Mouse (Mus musculus) neural tube, embryonic 14.5 days (tissue): ENCODE results near the gene Ywhae. TPM values are rescaled to one million over a fixed set of nuclear protein-coding genes. Genes with fewer than 3 reads are reported as not detected.

ENCODE experiments used
- ATAC-seq: fragments of 200-750 bp; cut with Nextera tagmentation; 2 replicates; pipeline ENCODE4 v1.8.0; 2017; ENCODE audit warnings: low read depth, mild to moderate bottlenecking, moderate TSS enrichment, moderate library complexity
- H3K27ac ChIP-seq: fragments of 300-500 bp; sonication (generic); 2 replicates; pipeline ENCODE4 v1.5.1; 2014; ENCODE audit warnings: low read depth, mild to moderate bottlenecking, control low read depth, low read length, moderate library complexity, mixed read lengths
- H3K27me3 ChIP-seq: fragments of 300-500 bp; sonication (generic); 2 replicates; pipeline ENCODE4 v1.6.1; 2014; ENCODE audit warnings: low read length; ENCODE audit not compliant: control insufficient read depth, insufficient read depth
- H3K36me3 ChIP-seq: fragments of 300-500 bp; sonication (generic); 2 replicates; pipeline ENCODE4 v1.6.1; 2014; ENCODE audit warnings: low read length, mixed read lengths; ENCODE audit not compliant: control insufficient read depth, insufficient read depth
- H3K4me1 ChIP-seq: fragments of 300-500 bp; sonication (generic); 2 replicates; pipeline ENCODE4 v1.6.1; 2014; ENCODE audit warnings: low read length; ENCODE audit not compliant: control insufficient read depth, insufficient read depth
- H3K4me2 ChIP-seq: fragments of 300-500 bp; sonication (generic); 2 replicates; pipeline ENCODE4 v1.6.1; 2014; ENCODE audit warnings: mild to moderate bottlenecking, low read depth, low read length, control low read depth
- H3K4me3 ChIP-seq: fragments of 300-500 bp; sonication (generic); 2 replicates; pipeline ENCODE4 v1.5.1; 2014; ENCODE audit warnings: low read depth, low read length, control low read depth, mixed read lengths
- H3K9ac ChIP-seq: fragments of 300-500 bp; sonication (generic); replicated peaks from 2 replicates; pipeline ENCODE4 v1.6.1; 2014; ENCODE audit warnings: low read depth, mild to moderate bottlenecking, control low read depth, low read length, mixed read lengths
- H3K9me3 ChIP-seq: fragments of 300-500 bp; sonication (generic); 2 replicates; pipeline ENCODE4 v1.6.1; 2016; ENCODE audit warnings: low read length; ENCODE audit not compliant: control insufficient read depth
- WGBS: fragments of 180-500 bp; shearing (Covaris S2); extraction: QIAGEN DNeasy Blood & Tissue Kit; methylation state at CpG from one replicate; pipeline ENCODE4 v1.1.7; 2014; 5-methylcytosine and 5-hydroxymethylcytosine counted together
- polyA plus RNA-seq: library from polyadenylated mRNA; unstranded; fragments of >200 nt; fragmentation: Nextera tagmentation; extraction: Ambion mirVana; gene quantifications from 2 replicates; pipeline ENCODE4 v1.2.1, GENCODE M21; 2014

Ywhae gene
- polyA plus RNA-seq, 1 experiment from 2014 or later: 1,519 TPM

DNA sequence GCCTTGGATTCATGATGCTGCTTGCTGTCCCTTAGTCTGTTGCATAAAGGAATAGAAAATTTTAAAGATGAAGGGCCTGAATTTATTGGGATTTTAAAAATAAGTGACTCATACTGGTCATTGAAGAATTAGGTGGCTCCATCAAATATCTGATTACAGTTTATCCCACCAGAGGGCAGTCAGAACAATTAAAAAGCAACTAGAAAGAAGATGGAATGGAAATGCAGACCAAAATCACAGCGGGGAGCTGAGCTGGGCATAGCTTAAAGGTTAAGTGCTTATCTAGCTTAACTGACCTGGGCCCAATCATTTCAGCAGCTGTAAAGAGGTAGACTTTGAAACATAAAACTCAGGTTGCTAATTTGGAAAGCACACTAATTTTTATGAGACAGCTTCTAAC lies 17.9 kb downstream of the Ywhae start:
- Histone ChIP-seq H3K4me1 (peaks cover 13% of the 10 kb centered on the region; the same call in 1 of the 2 replicates), H3K4me2 (no peak overlapping the region), H3K9me3 (no peaks in the 10 kb centered on the region), H3K36me3 (peaks cover 3% of the 10 kb centered on the region), H3K27ac (no peak overlapping the region), H3K9ac (no peak overlapping the region), H3K4me3 (no peak overlapping the region), H3K27me3 (no peaks in the 10 kb centered on the region)
- 59% methylated on average over 1 of the region's 1 CpGs for whole genome bisulfite sequencing
- no peak for ATAC-seq

DNA sequence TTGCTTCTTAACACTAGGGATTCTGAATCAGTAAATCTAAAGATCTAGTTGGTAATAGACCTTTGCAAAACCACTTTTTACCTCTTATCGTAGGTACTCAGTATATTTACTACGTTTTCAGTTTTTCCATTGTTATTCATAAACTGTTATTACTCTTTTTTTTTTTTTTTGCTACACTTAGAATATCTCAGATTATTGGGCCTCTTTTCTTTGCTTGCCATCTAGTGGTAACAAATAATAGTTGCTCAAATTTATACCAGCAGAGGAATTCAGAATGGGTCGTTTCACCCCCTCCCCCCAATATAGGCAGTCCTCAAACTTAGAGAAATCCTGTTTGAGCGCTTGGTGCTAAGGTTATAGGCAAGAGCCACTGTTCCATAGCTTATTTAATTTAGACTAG lies 18.4 kb downstream of the Ywhae start:
- Histone ChIP-seq H3K27me3 (no peaks in the 10 kb centered on the region), H3K36me3 (peaks cover 7% of the 10 kb centered on the region), H3K27ac (no peak overlapping the region), H3K4me1 (peaks cover 13% of the 10 kb centered on the region; the same call in 1 of the 2 replicates), H3K4me3 (no peak overlapping the region), H3K4me2 (no peak overlapping the region), H3K9me3 (no peaks in the 10 kb centered on the region), H3K9ac (no peak overlapping the region)
- no peak for ATAC-seq
- WGBS: 83% methylated on average over 4 of the region's 4 CpGs

DNA sequence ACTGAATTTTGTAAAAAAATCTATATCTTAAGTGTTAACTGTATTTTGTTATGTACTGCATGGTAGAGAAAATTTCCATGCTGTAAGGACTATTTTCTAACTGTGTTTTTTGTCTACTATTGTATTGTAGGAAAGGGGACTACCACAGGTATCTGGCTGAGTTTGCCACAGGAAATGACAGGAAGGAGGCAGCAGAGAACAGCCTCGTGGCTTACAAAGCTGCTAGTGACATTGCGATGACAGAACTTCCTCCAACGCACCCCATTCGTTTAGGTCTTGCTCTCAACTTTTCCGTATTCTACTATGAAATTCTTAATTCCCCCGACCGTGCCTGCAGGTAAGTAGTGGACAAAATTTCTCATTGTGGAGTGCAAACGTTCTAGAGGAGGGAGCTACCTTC lies 24.0 kb downstream of the Ywhae start:
- no peak overlapping the region for H3K4me3 ChIP-seq

DNA sequence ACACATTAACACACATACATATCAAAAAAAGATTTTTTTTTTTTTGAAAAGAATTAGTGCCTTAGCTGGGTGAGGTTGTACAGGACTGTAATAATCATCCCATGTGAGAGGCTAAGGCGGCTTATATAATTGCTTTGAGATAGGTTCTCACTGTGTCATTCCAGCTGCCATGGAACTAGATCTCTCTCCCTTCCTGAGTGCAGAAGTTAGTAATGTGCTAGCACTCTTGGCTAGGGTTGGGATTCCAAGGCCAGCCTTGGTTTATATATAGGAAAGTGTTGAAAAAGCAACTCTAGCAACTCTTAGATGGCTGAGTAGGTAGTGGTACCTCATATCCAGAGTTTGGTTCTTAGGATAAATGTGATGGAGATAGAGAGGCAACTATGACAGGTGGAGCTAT lies 25.9 kb downstream of the Ywhae start:
- 89% methylated on average over 1 of the region's 1 CpGs for WGBS
- ATAC-seq: no peak
- H3K27me3 ChIP-seq: no peaks in the 10 kb centered on the region
- no peak overlapping the region for H3K27ac ChIP-seq
- peaks cover 43% of the 10 kb centered on the region for H3K36me3 ChIP-seq
- no peak overlapping the region for H3K9ac ChIP-seq
- H3K4me2 ChIP-seq: no peak overlapping the region
- H3K9me3 ChIP-seq: no peaks in the 10 kb centered on the region
- H3K4me1 ChIP-seq: no peaks in the 10 kb centered on the region
- H3K4me3 ChIP-seq: no peak overlapping the region

More for the DNA sequence above, 24.0 kb downstream of the Ywhae start:
- Histone ChIP-seq H3K4me1 (no peaks in the 10 kb centered on the region), H3K27me3 (no peaks in the 10 kb centered on the region), H3K4me2 (no peak overlapping the region), H3K27ac (no peak overlapping the region), H3K36me3 (peaks cover 46% of the 10 kb centered on the region), H3K9ac (no peak overlapping the region), H3K9me3 (no peaks in the 10 kb centered on the region)
- no peak for ATAC-seq
- WGBS: 92% methylated on average over 8 of the region's 8 CpGs

DNA sequence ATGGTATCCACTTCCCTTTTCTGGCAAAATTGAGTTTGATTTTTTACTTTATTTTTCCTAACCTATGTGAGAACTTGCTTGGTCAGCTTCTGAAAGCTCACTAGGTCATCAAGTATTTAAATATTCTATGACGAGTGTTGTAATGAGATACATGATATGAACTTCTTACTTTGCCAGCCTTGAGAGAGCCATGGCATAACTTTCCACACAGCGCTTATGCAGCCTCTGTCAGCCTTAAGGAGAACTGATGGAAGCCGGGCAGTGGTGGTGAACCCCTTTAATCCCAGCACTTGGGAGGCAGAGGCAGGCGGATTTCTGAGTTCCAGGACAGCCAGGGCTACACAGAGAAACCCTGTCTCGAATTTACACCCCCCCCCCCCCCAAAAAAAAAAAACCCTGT lies 28.1 kb downstream of the Ywhae start:
- H3K27ac ChIP-seq: no peak overlapping the region
- H3K27me3 ChIP-seq: no peaks in the 10 kb centered on the region
- WGBS: 92% methylated on average over 5 of the region's 5 CpGs
- H3K36me3 ChIP-seq: peaks cover 53% of the 10 kb centered on the region
- H3K4me3 ChIP-seq: no peak overlapping the region
- no peak overlapping the region for H3K9ac ChIP-seq
- no peak for ATAC-seq
- H3K4me2 ChIP-seq: no peak overlapping the region
- H3K4me1 ChIP-seq: no peaks in the 10 kb centered on the region
- H3K9me3 ChIP-seq: no peaks in the 10 kb centered on the region

DNA sequence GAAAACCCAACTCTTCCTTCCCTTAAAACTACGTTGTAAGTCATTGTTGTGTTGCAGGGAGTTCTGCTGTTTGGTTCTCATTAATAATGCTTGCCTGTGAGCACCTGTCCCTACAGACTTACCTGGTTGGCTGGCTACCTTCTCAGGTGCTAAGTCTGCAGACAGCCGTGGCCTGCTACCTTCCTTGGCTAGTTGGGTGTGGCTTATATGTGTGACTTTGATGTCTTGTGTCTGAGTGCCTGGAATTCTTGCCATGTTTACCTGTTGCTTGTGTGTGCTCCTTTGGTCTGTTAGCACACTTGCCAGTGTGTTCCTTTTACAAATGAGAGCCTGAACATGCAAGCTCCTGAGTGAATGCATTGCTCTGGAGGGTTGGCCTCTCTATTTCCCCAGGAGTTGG lies 30.0 kb downstream of the Ywhae start:
- H3K36me3 ChIP-seq: peaks cover 45% of the 10 kb centered on the region

DNA sequence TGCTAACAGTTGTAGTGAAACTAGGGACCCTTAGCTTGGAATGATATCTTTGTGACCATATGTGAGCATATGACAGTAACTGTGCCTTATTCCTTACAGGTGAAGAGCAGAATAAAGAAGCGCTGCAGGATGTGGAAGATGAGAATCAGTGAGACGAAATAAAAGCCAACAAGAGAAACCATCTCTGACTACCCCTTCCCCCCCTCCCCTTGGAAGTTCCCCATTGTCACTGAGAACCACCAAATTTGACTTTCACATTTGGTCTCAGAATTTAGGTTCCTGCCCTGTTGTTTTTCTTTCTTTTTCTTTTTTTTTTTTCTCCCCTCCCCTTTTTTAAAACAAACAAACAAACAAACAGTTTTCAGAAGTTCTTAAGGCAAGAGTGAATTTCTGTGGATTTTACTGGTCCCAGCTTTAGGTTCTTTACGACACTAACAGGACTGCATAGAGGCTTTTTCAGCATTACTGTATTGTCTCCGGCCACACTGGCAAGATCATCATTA lies 31.9 kb downstream of the Ywhae start:
- H3K4me1 ChIP-seq: 0 out of 2 replicates have a peak, but pooled peaks cover 6% of the 10 kb centered on the region

More for the DNA sequence above, 30.0 kb downstream of the Ywhae start:
- H3K9ac ChIP-seq: no peak overlapping the region
- WGBS: 79% methylated on average over 2 of the region's 2 CpGs
- no peak overlapping the region for H3K4me2 ChIP-seq
- H3K9me3 ChIP-seq: no peaks in the 10 kb centered on the region
- H3K27ac ChIP-seq: no peak overlapping the region
- H3K27me3 ChIP-seq: no peaks in the 10 kb centered on the region
- ATAC-seq: no peak
- H3K4me1 ChIP-seq: no peaks in the 10 kb centered on the region
- no peak overlapping the region for H3K4me3 ChIP-seq

DNA sequence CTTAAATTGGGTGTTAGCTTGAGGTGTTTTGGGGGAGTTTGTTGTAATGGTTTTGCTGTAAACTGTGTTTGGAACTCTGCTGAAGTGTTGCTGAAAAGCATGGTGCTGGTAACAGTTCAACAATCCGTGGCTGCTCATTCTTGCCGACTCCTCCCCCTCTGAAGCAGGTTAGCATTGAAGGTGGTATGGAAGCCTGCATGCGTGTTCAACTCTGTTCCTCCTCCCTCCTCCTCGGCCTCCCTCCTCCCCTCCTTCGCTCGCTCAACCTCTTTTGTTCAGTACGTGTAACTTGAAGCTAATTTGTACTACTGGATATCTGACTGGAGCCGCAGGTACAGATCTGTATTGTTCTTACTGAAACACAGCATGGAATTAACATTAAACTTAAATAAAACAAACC lies 32.5 kb downstream of the Ywhae start:
- no peak overlapping the region for H3K4me3 ChIP-seq
- H3K36me3 ChIP-seq: peaks cover 27% of the 10 kb centered on the region
- ATAC-seq: no peak
- H3K9me3 ChIP-seq: no peaks in the 10 kb centered on the region
- no peaks in the 10 kb centered on the region for H3K27me3 ChIP-seq
- WGBS: 88% methylated on average over 8 of the region's 8 CpGs
- H3K27ac ChIP-seq: no peak overlapping the region
- H3K9ac ChIP-seq: no peak overlapping the region
- 0 out of 2 replicates have a peak, but pooled peaks cover 6% of the 10 kb centered on the region for H3K4me1 ChIP-seq
- no peak overlapping the region for H3K4me2 ChIP-seq

More for the DNA sequence above, 31.9 kb downstream of the Ywhae start:
- H3K27me3 ChIP-seq: no peaks in the 10 kb centered on the region
- no peak overlapping the region for H3K27ac ChIP-seq
- ATAC-seq: no peak
- no peak overlapping the region for H3K9ac ChIP-seq
- 86% methylated on average over 4 of the region's 4 CpGs for WGBS
- no peak overlapping the region for H3K4me2 ChIP-seq
- no peaks in the 10 kb centered on the region for H3K9me3 ChIP-seq
- no peak overlapping the region for H3K4me3 ChIP-seq
- H3K36me3 ChIP-seq: peaks cover 30% of the 10 kb centered on the region

DNA sequence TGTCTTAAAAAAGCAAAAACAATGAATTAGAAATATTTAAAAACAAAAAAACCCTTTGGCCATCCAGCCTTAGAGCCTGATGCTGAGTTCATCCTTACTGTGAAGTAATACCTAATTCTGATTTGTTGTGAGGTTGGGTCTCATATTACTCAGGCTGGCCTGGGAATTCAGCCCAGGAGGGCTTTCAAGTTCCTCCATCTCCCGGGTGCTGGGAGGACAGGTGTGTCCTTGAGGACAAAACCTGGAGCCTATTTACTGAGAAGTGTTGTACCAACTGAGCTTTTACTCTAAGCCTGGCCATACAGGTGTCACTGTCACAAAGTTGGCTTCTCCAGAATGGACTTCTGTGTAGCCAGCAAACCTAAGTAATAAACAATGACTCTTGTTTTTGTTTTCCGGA lies 34.3 kb downstream of the Ywhae start:
- peaks cover 20% of the 10 kb centered on the region for H3K36me3 ChIP-seq
- no peak for ATAC-seq
- H3K27ac ChIP-seq: no peak overlapping the region
- no peak overlapping the region for H3K9ac ChIP-seq
- H3K4me3 ChIP-seq: no peak overlapping the region
- WGBS: 72% methylated on average over 2 of the region's 2 CpGs
- no peaks in the 10 kb centered on the region for H3K9me3 ChIP-seq
- H3K4me2 ChIP-seq: no peak overlapping the region
- H3K4me1 ChIP-seq: 0 out of 2 replicates have a peak, but pooled peaks cover 6% of the 10 kb centered on the region
- no peaks in the 10 kb centered on the region for H3K27me3 ChIP-seq
